18 mouse cellular contexts compared by ENCODE assay signal in the genomic region with DNA sequence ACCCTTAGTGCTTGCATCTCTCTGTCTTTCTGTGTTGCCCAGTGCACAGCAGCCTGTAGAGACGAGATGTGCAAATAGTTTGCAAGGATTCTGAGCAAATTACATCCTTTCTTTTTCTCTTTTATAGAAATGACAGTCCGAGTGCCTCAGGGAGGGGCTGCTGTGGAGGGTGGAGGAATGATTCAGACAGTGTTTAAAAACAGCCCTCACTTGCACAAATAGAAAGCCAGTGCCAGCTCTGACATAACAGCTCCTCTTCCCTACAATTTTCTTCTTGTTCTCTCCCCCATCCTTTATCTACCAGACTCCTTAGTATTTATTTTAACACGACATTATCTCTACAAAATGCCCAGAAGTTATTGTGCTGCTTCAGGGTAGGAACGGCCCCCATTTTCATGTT. TPM values are rescaled to one million over a fixed set of nuclear protein-coding genes. Genes with fewer than 3 reads are reported as not detected.
DNase-seq lines count a peak whose midpoint lies in the region; ATAC-seq lines count a peak whose summit lies in the region.
"Had no signal": no experiment of that assay in that cellular context is flagged by ENCODE, and none has a peak within 500 bp of the region (broad histone marks: within the 10 kb centered on the region; RNA-seq: fewer than 3 reads in every experiment).

No protein-coding gene starts in this region.

- peak; percentile 98 for ATAC-seq in frontal cortex, adult (ENCODE audit: low TSS enrichment)
- ATAC-seq: intestine, embryonic 15.5 days had no signal

- intact Hi-C loops in left cerebral cortex, postnatal 25 days (cut with DNase I): loop anchor here (2.0 to 10.0 kb wide), 3 partner anchors 88 to 544 kb away; a partner anchor contains a TSS

- peak; percentile 9 for DNase-seq in layer of hippocampus, adult 9-11 months
- DNase-seq in layer of hippocampus, adult 11-12 months (ENCODE audit: low spot score): no peak
- peak; percentile 43 to 88 for DNase-seq in left cerebral cortex, postnatal 25 days (ENCODE audit: low spot score in 2 of 2)
- DNase-seq in right cerebral cortex, postnatal 36 days (ENCODE audit: low spot score in 2 of 2): peak; percentile 39 to 57
- no peak for DNase-seq in cerebellum, postnatal 10 days
- DNase-seq in adrenal gland, postnatal 10 days: no peak
- DNase-seq: cerebellum, adult 9-10 months; gastrocnemius, postnatal 14 days; heart, adult 18-20 months; heart, postnatal 36 days; kidney, adult 9 months; thymus, postnatal 36 days had no signal

RNA-seq across cellular contexts. Expression of a gene that starts 21.4 kb away (rescaled TPM):
- total RNA-seq in left cerebral cortex, postnatal 25 days (2021): not detected
- total RNA-seq in adrenal gland, postnatal 10 days (2021): not detected
- total RNA-seq: adrenal gland, postnatal 4 days; CH12.LX; gastrocnemius, postnatal 14 days; heart, adult 18-20 months; heart, postnatal 36 days; layer of hippocampus, postnatal 25 days; MEL had no signal

Comparison
In these comparisons a context has a peak if more than half of its experiments do, and no peak if none do; other contexts are left out.
1. DNase-seq: peak in layer of hippocampus, adult 9-11 months (single experiment), left cerebral cortex, postnatal 25 days (2 of 2) and right cerebral cortex, postnatal 36 days (2 of 2); none in layer of hippocampus, adult 11-12 months (single experiment), cerebellum, postnatal 10 days (0 of 2) and adrenal gland, postnatal 10 days (single experiment).